Mouse (Mus musculus) hindbrain, embryonic 15.5 days (tissue): Measurements from ENCODE around the gene Fxyd3. TPM values are rescaled to one million over a fixed set of nuclear protein-coding genes. Genes with fewer than 3 reads are reported as not detected.

ENCODE experiments used
- ATAC-seq: fragments of 200-750 bp; cut with Nextera tagmentation; 2 replicates; pipeline ENCODE4 v1.8.0; 2017; ENCODE audit warnings: low read depth, moderate number of reproducible peaks, moderate TSS enrichment; ENCODE audit not compliant: low FRiP score
- H3K27ac ChIP-seq: fragments of 300-500 bp; sonication (generic); replicated peaks from 2 replicates; pipeline ENCODE4 v1.5.1; 2015; ENCODE audit warnings: mild to moderate bottlenecking, inconsistent platforms
- H3K27me3 ChIP-seq: fragments of 300-500 bp; sonication (generic); 2 replicates; pipeline ENCODE4 v1.6.1; 2015; ENCODE audit warnings: control low read depth, inconsistent platforms
- H3K36me3 ChIP-seq: fragments of 300-500 bp; sonication (generic); 2 replicates; pipeline ENCODE4 v1.6.1; 2015; ENCODE audit warnings: control low read depth, inconsistent platforms
- H3K4me1 ChIP-seq: fragments of 300-500 bp; sonication (generic); replicated peaks from 2 replicates; pipeline ENCODE4 v1.6.1; 2015; ENCODE audit warnings: control low read depth, inconsistent platforms
- H3K4me2 ChIP-seq: fragments of 300-500 bp; sonication (generic); 2 replicates; pipeline ENCODE4 v1.6.1; 2015; ENCODE audit warnings: moderate library complexity, mild to moderate bottlenecking, inconsistent platforms
- H3K4me3 ChIP-seq: fragments of 300-500 bp; sonication (generic); 2 replicates; pipeline ENCODE4 v1.5.1; 2015; ENCODE audit warnings: mild to moderate bottlenecking, inconsistent platforms
- H3K9ac ChIP-seq: fragments of 300-500 bp; sonication (generic); 2 replicates; pipeline ENCODE4 v1.6.1; 2015; ENCODE audit warnings: inconsistent platforms
- H3K9me3 ChIP-seq: fragments of 300-500 bp; sonication (generic); 2 replicates; pipeline ENCODE4 v1.6.1; 2016; ENCODE audit warnings: control low read depth, inconsistent platforms
- WGBS: fragments of 180-500 bp; shearing (Covaris S2); methylation state at CpG from one replicate; pipeline ENCODE4 v1.1.7; 2015; 5-methylcytosine and 5-hydroxymethylcytosine counted together
- polyA plus RNA-seq: library from polyadenylated mRNA; unstranded; fragments of >200 nt; fragmentation: Nextera tagmentation; extraction: Ambion mirVana; gene quantifications from 2 replicates; pipeline ENCODE4 v1.2.1, GENCODE M21; 2015

Fxyd3 gene
- polyA plus RNA-seq, 1 experiment from 2014 or later: 0.31 TPM

DNA sequence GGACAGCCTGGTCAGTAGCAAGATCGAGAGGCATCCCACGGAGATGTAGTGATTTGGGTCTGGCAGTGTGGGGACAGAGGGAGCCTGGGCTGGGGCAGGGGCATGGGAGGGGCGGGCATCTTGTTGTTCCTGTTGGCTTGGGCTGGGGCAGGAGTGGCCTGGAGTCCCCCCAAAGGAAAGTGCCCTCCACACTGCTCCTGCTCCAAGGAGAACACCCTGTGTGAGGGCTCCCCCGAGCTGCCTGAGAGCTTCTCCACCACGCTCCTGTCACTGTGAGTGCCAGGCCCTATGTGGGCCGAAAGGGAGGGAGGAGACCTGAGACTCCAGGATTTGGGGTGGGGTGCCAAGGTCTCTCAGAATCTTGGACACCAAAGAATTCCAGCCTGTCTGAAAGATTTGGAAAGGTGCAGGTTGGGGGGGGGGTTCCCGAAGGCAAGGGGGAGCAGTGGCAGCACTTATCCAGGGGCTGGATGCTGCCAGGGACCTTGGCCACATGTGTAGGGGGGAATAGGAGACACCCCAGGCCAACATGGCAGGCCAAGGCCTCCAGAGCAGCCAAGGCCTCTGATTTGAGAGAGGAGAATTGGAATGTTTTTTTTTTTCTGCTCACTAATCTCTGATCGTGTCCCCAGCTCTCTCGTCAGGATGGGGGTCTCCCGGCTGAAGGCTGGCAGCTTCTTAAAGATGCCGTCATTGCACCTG, 16.4 kb downstream of the Fxyd3 start:
- Histone ChIP-seq H3K9ac (no peak overlapping the region), H3K4me3 (no peak overlapping the region), H3K36me3 (no peaks in the 10 kb centered on the region), H3K4me2 (no peak overlapping the region), H3K27ac (no peak overlapping the region), H3K9me3 (no peaks in the 10 kb centered on the region), H3K27me3 (no peaks in the 10 kb centered on the region), H3K4me1 (peaks cover 5% of the 10 kb centered on the region; the same call in 1 of the 2 replicates)
- no peak for ATAC-seq
- 57% methylated on average over 11 of the region's 11 CpGs for WGBS

DNA sequence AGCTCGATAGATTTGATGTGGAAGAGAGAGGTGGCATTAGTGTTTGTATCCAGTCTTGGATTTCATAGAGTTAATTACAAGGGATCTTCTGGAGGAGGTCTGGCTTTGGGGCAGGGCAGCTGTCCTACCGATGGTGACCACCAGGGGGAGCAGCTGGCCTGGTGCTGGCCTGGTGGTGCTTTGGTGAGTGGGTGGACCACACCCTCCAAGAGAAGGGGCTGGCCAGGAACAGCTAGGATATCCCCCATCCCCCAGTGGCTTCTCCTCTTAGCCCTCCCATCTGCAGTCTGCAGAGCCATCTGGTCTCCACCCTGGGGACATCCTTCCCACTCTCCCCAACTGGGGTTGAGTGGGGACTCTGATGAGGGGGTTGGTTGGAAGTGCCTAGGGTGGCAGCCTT, 17.4 kb downstream of the Fxyd3 start, which contains the start of gene Lgi4:
Lgi4 (plus strand) TSS at position 235 of the 400 bp plus-strand sequence.
- no peak within 1 kb of the TSS for H3K9ac ChIP-seq
- 2% methylated on average over 2 of the region's 2 CpGs for WGBS
- H3K36me3 ChIP-seq: no peaks in the 10 kb centered on the region
- no peak within 1 kb of the TSS for H3K4me2 ChIP-seq
- H3K4me3 ChIP-seq: no peak within 1 kb of the TSS
- no peaks in the 10 kb centered on the region for H3K9me3 ChIP-seq
- peaks cover 5% of the 10 kb centered on the region; the same call in 1 of the 2 replicates for H3K4me1 ChIP-seq
- peak; percentile 38; the same call in 1 of the 2 replicates for ATAC-seq
- H3K27ac ChIP-seq: no peak within 1 kb of the TSS
- H3K27me3 ChIP-seq: peaks cover 3% of the 10 kb centered on the region; the same call in 1 of the 2 replicates

DNA sequence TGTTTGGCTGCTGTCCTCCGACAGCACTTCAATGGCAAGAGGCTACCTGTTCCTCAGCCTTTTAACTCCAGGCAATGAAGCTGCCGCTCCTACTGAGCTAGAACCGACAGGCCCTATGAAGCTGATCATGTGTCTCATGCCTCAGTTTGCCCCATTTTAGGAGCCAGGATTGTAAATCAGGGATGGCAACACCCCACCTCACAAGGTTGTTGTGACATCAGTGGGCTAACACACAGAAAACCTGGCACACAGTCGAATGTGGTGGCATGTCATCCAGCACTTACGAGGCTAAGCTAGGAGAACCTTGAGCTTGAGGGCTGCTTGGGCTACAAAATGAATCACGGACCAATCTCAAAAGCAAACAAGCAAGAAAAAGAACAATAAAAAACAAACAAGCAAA, 18.3 kb downstream of the Fxyd3 start:
- WGBS: 90% methylated on average over 6 of the region's 6 CpGs
- Histone ChIP-seq H3K9me3 (no peaks in the 10 kb centered on the region), H3K4me1 (peaks cover 5% of the 10 kb centered on the region; the same call in 1 of the 2 replicates), H3K4me2 (no peak overlapping the region), H3K36me3 (no peaks in the 10 kb centered on the region), H3K9ac (no peak overlapping the region), H3K27ac (no peak overlapping the region), H3K27me3 (peaks cover 11% of the 10 kb centered on the region), H3K4me3 (no peak overlapping the region)
- no peak for ATAC-seq

DNA sequence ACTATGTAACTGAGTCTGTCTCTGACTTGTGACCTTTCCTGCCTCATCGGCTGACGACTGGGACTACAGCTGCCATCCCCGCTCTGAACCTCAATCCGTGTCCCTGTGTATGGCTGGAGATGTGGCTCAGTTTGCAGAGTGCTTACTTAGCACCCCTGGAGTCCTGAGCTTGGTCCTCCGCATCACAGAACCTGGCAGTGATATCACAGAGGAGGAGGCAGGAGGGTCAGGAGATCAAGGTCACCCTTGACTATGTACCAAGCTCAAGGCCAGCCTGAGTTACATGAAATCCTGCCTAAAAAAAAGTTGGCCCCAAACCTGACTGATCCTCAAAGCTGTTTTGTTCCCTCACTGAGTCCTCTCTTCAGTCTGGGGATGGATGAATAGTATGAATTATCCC, 18.8 kb downstream of the Fxyd3 start:
- H3K27ac ChIP-seq: no peak overlapping the region
- no peak for ATAC-seq
- H3K9me3 ChIP-seq: no peaks in the 10 kb centered on the region
- H3K4me3 ChIP-seq: no peak overlapping the region
- 74% methylated on average over 5 of the region's 5 CpGs for WGBS
- H3K27me3 ChIP-seq: peaks cover 16% of the 10 kb centered on the region
- H3K36me3 ChIP-seq: no peaks in the 10 kb centered on the region
- no peak overlapping the region for H3K4me2 ChIP-seq
- H3K9ac ChIP-seq: no peak overlapping the region
- peaks cover 7% of the 10 kb centered on the region for H3K4me1 ChIP-seq

DNA sequence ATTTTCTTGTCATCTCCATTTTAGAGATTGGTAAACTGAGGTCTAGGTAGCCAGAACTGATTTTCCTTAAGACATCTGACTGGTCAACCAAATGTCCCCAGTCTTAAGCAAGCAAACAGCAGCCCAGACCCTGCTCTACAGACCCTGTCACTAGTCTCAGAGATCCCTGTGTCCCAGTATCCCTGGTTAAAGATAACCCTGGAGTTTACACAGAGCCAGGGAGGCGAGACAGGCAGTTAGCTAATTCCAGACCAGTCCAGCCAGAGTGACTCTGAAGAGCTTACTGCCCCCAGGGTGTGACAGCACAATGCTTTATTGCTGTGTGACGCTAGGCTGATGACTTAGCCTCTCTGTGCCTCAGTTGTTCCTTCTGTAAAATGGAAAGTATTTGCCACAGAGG, 19.4 kb downstream of the Fxyd3 start, which contains the start of gene Fxyd1:
Fxyd1 (minus strand) TSS at position 129 of the 400 bp plus-strand sequence.
- Histone ChIP-seq H3K27me3 (peaks cover 23% of the 10 kb centered on the region), H3K4me3 (no peak within 1 kb of the TSS), H3K27ac (no peak within 1 kb of the TSS), H3K9ac (no peak within 1 kb of the TSS), H3K4me2 (no peak within 1 kb of the TSS), H3K9me3 (no peaks in the 10 kb centered on the region), H3K36me3 (no peaks in the 10 kb centered on the region), H3K4me1 (peaks cover 13% of the 10 kb centered on the region)
- 73% methylated on average over 2 of the region's 2 CpGs for WGBS
- ATAC-seq: no peak

DNA sequence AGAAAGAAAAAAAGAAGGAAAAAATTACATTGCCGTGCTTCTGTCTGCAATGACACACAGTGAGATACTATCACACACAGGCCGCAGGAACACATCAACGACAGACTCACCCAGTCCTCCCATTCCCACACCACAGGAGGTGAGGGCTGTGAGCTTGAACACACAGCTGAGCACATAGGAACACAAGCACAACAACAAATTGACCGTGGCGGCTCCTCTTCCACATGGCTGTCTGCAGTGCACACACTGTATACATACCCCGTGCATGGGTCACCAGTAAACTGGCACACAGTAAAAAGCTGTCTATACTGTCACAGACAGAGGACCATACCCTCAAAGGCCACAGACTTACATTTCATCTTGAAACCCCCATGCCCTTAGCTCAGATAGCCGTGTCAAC, 20.1 kb downstream of the Fxyd3 start:
- Histone ChIP-seq H3K4me2 (no peak overlapping the region), H3K9ac (no peak overlapping the region), H3K4me1 (peaks cover 19% of the 10 kb centered on the region), H3K27ac (no peak overlapping the region), H3K36me3 (no peaks in the 10 kb centered on the region), H3K27me3 (peaks cover 29% of the 10 kb centered on the region), H3K9me3 (no peaks in the 10 kb centered on the region), H3K4me3 (no peak overlapping the region)
- 69% methylated on average over 7 of the region's 7 CpGs for WGBS
- no peak for ATAC-seq

DNA sequence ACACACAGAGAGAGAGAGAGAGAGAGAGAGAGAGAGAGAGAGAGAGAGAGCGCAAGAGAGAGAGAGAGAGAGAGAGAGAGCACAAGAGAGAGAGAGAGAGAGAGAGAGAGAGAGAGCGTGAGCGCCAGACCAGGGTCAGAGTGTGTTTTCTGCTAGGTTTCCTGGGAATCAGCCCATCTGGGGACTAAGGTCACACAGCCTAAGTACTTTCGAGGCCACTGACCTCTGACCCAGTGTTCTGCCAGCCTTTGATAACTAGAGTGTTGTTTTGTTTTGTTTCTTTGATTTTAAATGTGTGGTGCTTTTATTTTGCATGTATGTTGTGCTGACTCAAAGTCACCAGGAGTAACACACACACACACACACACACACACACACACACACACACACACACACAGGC, 20.6 kb downstream of the Fxyd3 start:
- H3K27ac ChIP-seq: no peak overlapping the region
- H3K4me1 ChIP-seq: peaks cover 25% of the 10 kb centered on the region
- H3K4me2 ChIP-seq: no peak overlapping the region
- H3K9ac ChIP-seq: no peak overlapping the region
- no peak overlapping the region for H3K4me3 ChIP-seq
- H3K9me3 ChIP-seq: no peaks in the 10 kb centered on the region
- H3K27me3 ChIP-seq: peaks cover 34% of the 10 kb centered on the region
- no peaks in the 10 kb centered on the region for H3K36me3 ChIP-seq
- WGBS: 50% methylated on average over 3 of the region's 4 CpGs
- ATAC-seq: no peak

DNA sequence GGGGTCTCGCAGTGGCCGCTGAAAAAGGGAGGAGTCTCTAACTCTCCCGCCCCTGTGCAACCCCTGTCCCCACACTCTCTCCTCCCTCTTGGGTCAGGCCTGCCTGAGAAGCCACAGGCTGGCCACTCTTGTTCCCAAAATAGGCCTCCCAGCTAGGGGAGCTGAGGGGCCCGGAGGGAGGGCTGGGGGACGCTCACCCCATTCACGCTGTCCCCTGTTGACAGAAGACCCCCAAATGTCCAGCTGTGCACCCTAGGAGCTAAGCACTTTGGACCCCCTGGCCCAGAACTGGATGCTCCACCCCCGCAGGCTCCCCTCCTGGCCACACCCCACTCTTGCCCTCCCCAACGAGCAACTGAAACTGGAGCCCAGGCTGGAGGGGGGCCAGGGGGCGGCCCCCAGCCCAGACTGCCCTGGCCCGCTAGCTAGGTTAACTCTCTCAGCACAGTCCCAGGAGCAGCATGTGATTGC, 21.1 kb downstream of the Fxyd3 start:
- Histone ChIP-seq H3K4me2 (peak overlapping the region; percentile 30), H3K27me3 (peaks cover 35% of the 10 kb centered on the region), H3K4me3 (0 out of 2 replicates have a peak overlapping the region, but pooled peaks have one; percentile 12), H3K36me3 (no peaks in the 10 kb centered on the region), H3K9ac (no peak overlapping the region), H3K4me1 (peaks cover 30% of the 10 kb centered on the region), H3K27ac (0 out of 2 replicates have a peak overlapping the region, but pooled peaks have one; percentile 2), H3K9me3 (no peaks in the 10 kb centered on the region)
- no peak for ATAC-seq
- whole genome bisulfite sequencing: 7% methylated on average over 10 of the region's 10 CpGs

DNA sequence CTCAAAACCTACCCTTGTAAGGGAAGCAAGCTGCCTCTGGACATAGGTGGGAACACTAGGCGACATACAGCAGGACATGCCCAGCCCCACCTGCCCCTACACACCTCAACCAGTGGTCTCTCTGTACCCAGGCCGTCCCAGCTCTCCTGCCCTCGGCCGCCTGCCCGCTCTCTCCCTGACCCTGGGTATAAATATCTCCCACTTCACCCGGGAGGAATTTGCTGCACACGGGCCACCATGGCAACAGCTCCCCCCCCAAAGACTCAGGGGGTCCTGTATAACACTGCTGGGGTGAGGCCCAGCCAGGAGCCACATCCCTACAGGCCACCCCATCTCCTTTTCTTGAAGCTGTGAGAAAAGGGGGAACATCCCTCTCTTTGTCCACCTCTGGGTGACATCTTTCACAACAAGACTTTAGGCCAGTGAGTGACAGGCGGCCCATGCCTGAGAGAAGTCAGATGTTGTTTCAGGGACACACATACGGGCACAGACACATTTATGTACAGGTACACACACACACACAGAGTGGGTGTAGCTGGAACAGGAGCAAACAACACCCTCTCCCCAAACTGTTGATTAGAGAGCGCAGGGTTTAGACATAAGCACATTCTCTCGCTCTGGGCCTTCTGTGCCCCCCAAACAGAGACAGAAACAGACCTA, 21.7 kb downstream of the Fxyd3 start:
- H3K9me3 ChIP-seq: no peaks in the 10 kb centered on the region
- peak overlapping the region; percentile 30 for H3K4me2 ChIP-seq
- peaks cover 35% of the 10 kb centered on the region for H3K27me3 ChIP-seq
- ATAC-seq: no peak
- no peak overlapping the region for H3K4me3 ChIP-seq
- H3K4me1 ChIP-seq: peaks cover 36% of the 10 kb centered on the region
- 42% methylated on average over 11 of the region's 11 CpGs for WGBS
- no peak overlapping the region for H3K9ac ChIP-seq
- 0 out of 2 replicates have a peak overlapping the region, but pooled peaks have one; percentile 2 for H3K27ac ChIP-seq
- no peaks in the 10 kb centered on the region for H3K36me3 ChIP-seq

DNA sequence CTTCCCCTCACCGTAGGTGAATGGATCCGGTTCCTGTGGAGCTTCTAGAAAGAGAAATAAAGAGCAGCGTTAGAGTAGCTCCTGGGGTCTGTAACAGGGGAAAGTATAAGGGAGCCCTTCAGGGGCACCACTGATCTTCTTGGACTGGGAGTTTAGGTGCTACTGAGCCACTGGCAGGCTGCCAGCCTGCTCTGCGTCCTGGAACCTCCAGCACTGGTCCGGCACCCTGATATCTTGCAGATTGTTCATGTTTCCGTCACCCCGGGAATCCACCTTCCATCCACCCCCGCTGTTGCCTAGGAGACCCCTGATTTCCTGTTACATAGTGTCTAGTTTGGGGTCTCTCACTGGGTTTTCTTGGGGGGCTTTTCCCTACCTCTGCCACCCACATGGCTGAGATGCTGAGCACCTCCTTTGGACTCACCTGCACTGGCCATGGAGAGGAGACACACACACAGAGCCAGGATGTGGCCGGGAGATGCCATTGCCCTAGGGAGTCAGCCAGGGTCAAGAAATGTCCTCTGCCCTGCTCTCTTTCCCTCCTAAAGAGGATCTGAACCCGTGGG, 22.5 kb downstream of the Fxyd3 start:
- Histone ChIP-seq H3K4me1 (peaks cover 44% of the 10 kb centered on the region), H3K4me2 (no peak overlapping the region), H3K36me3 (no peaks in the 10 kb centered on the region), H3K27ac (no peak overlapping the region), H3K9me3 (no peaks in the 10 kb centered on the region), H3K4me3 (no peak overlapping the region), H3K9ac (no peak overlapping the region), H3K27me3 (peaks cover 35% of the 10 kb centered on the region)
- 29% methylated on average over 10 of the region's 10 CpGs for WGBS
- no peak for ATAC-seq

DNA sequence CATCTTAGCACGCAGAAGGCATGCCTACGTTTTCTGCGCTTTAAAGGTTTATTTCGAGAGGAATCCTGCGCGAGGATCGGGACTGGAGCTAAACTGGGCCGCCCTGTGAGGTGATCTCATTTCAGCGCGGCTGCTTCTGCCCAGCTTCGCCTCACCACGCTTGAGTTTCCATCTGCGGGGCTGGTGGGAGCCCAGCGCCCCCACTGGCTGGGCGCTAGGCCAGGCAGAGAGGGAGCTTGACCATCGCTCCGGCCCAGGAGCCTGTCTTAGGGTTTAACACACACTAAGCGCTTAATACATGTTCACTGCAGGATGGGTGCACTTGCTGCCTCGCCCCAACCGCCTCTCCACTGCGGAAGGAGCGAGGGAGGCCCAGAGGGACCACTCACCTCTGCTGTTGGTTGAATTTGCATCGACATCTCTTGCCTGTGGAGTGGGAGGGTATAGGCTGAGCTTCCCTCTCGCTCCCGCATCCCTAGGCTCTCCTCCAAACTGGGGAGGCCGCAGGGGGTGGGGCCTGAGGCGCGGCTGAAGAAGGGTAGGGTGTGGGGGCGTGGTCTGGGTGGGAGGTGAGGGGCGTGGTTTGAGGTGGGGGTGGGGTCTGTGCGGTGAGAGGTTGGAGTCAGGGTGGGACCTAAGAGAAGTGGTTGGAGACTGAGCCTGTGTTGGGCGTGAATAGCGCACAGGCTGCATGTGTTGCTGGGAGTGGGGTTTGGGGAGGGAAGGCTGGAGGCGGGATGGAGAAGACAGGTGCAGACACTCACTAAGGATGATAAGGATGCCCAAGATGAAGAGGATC, 23.7 kb downstream of the Fxyd3 start:
- under 1% methylated on average over 34 of the region's 34 CpGs for WGBS
- Histone ChIP-seq H3K4me1 (peaks cover 44% of the 10 kb centered on the region), H3K9ac (0 out of 2 replicates have a peak overlapping the region, but pooled peaks have one; percentile 3), H3K9me3 (no peaks in the 10 kb centered on the region), H3K36me3 (no peaks in the 10 kb centered on the region), H3K4me3 (peak overlapping the region; percentile 48), H3K4me2 (peak overlapping the region; percentile 61), H3K27ac (no peak overlapping the region), H3K27me3 (peaks cover 35% of the 10 kb centered on the region)
- ATAC-seq: no peak
